Mouse (Mus musculus): ENCODE results near the gene Ddit4. TPM values are rescaled to one million over a fixed set of nuclear protein-coding genes. Genes with fewer than 3 reads are reported as not detected.

Ddit4 gene
- total and polyA plus RNA-seq, 3 experiments, result 39.5 to 136 (median 50.6) TPM

- Histone ChIP-seq H3K27me3 (replicated peaks) (no peaks in the 10 kb centered on the region), H3K79me2 (replicated peaks; ENCODE audit: control insufficient read depth, extremely low read depth, insufficient read depth, poor library complexity, severe bottlenecking) (no peaks in the 10 kb centered on the region), H3K4me1 (ENCODE audit: control insufficient read depth in 1 of 2, insufficient read depth in 2 of 2) (peaks cover 31 to 80% of the 10 kb centered on the region in 2 experiments), H3K4me2 (ENCODE audit: insufficient read depth, low read depth, poor library complexity, severe bottlenecking) (no peak overlapping the region), H3K9me3 (replicated peaks; ENCODE audit: low read length) (no peaks in the 10 kb centered on the region), H3K4me3 (replicated peaks in 1 of 3; ENCODE audit: low read depth in 2 of 3, low read length in 2 of 3, poor library complexity in 1 of 3) (no peak overlapping the region), H3K27ac (ENCODE audit: insufficient read depth, low read depth) (peak overlapping the region; percentile 37; the same call in 1 of the 2 replicates), H3K9ac (ENCODE audit: insufficient read depth, low read depth) (no peak overlapping the region), H3K36me3 (replicated peaks in 1 of 2; ENCODE audit: control insufficient read depth in 1 of 2, insufficient read depth in 1 of 2, low read length in 1 of 2) (peaks cover 11 to 29% of the 10 kb centered on the region in 2 experiments)
- in situ Hi-C loops (cut with MboI; ENCODE audit: low pct_ligation_motif_present, low pct_unique_long_range_greater_than_20kb, low sequenced_read_pairs) (loop anchor here (5.0 kb wide), 1 partner anchor 35 kb away; no protein-coding TSS in a partner anchor), dilution Hi-C loops (cut with MboI; ENCODE audit: extremely low pct_ligation_motif_present, extremely low pct_unique_long_range_greater_than_20kb, low sequenced_read_pairs) (no loop called here)
- TF ChIP-seq POLR2AphosphoS2 (IDR thresholded peaks at IDR 0.05; ENCODE audit: low read depth, low read length) (0 out of 2 replicates have a peak, but pooled peaks have one; percentile 38), ETS1 (conservative IDR thresholded peaks at IDR 0.05; ENCODE audit: low read depth, low read length) (no peak)
- no peak for DNase-seq (ENCODE audit: extremely low read depth)
These were observed 30.8 kb upstream of the Ddit4 start for GRCm38 (mm10) chr10:59982379-59982873.

GRCm38 (mm10) chr10:59981792-59982191 is 30.2 kb upstream of the Ddit4 start:
- no peak for DNase-seq (ENCODE audit: extremely low read depth)
- Histone ChIP-seq H3K79me2 (replicated peaks; ENCODE audit: control insufficient read depth, extremely low read depth, insufficient read depth, poor library complexity, severe bottlenecking) (no peaks in the 10 kb centered on the region), H3K4me2 (ENCODE audit: insufficient read depth, low read depth, poor library complexity, severe bottlenecking) (no peak overlapping the region), H3K36me3 (replicated peaks in 1 of 2; ENCODE audit: control insufficient read depth in 1 of 2, insufficient read depth in 1 of 2, low read length in 1 of 2) (peaks cover 7 to 22% of the 10 kb centered on the region in 2 experiments), H3K4me3 (replicated peaks in 1 of 3; ENCODE audit: low read depth in 2 of 3, low read length in 2 of 3, poor library complexity in 1 of 3) (no peak overlapping the region), H3K9me3 (replicated peaks; ENCODE audit: low read length) (no peaks in the 10 kb centered on the region), H3K27ac (ENCODE audit: insufficient read depth, low read depth) (no peak overlapping the region), H3K27me3 (replicated peaks) (no peaks in the 10 kb centered on the region), H3K9ac (ENCODE audit: insufficient read depth, low read depth) (no peak overlapping the region), H3K4me1 (ENCODE audit: control insufficient read depth in 1 of 2, insufficient read depth in 2 of 2) (peaks cover 31 to 85% of the 10 kb centered on the region in 2 experiments)
- dilution Hi-C loops (cut with MboI; ENCODE audit: extremely low pct_ligation_motif_present, extremely low pct_unique_long_range_greater_than_20kb, low sequenced_read_pairs), result no loop called here
- in situ Hi-C loops (cut with MboI; ENCODE audit: low pct_ligation_motif_present, low pct_unique_long_range_greater_than_20kb, low sequenced_read_pairs), result loop anchor here (5.0 kb wide), 1 partner anchor 34 kb away; no protein-coding TSS in a partner anchor
- TF ChIP-seq JUND (conservative IDR thresholded peaks at IDR 0.05; ENCODE audit: low read depth, low read length) (no peak), ZC3H11A (IDR thresholded peaks at IDR 0.05; ENCODE audit: low read depth, low read length) (no peak), RCOR1 (conservative IDR thresholded peaks at IDR 0.05; ENCODE audit: low read depth, low read length) (no peak), GABPA (IDR thresholded peaks at IDR 0.05; ENCODE audit: insufficient replicate concordance, low read depth, low read length) (no peak), MXI1 (IDR thresholded peaks at IDR 0.05; ENCODE audit: low read depth, low read length) (no peak), NRF1 (IDR thresholded peaks at IDR 0.05; ENCODE audit: low read depth, low read length) (no peak)

- H3K27me3 ChIP-seq (replicated peaks), result no peaks in the 10 kb centered on the region
- peaks cover 31 to 87% of the 10 kb centered on the region in 2 experiments for H3K4me1 ChIP-seq (ENCODE audit: control insufficient read depth in 1 of 2, insufficient read depth in 2 of 2)
- no peak for DNase-seq (ENCODE audit: extremely low read depth)
- in situ Hi-C loops (cut with MboI; ENCODE audit: low pct_ligation_motif_present, low pct_unique_long_range_greater_than_20kb, low sequenced_read_pairs) (loop anchor here (5.0 kb wide), 1 partner anchor 34 kb away; no protein-coding TSS in a partner anchor), dilution Hi-C loops (cut with MboI; ENCODE audit: extremely low pct_ligation_motif_present, extremely low pct_unique_long_range_greater_than_20kb, low sequenced_read_pairs) (no loop called here)
- H3K4me3 ChIP-seq (replicated peaks in 1 of 3; ENCODE audit: low read depth in 2 of 3, low read length in 2 of 3, poor library complexity in 1 of 3), result no peak overlapping the region
- H3K79me2 ChIP-seq (replicated peaks; ENCODE audit: control insufficient read depth, extremely low read depth, insufficient read depth, poor library complexity, severe bottlenecking), result no peaks in the 10 kb centered on the region
- TF ChIP-seq SMC3 (IDR thresholded peaks at IDR 0.05; ENCODE audit: low read depth, low read length) (no peak), E2F4 (IDR thresholded peaks at IDR 0.05; ENCODE audit: insufficient replicate concordance, low read depth, low read length) (no peak), GABPA (IDR thresholded peaks at IDR 0.05; ENCODE audit: insufficient replicate concordance, low read depth, low read length) (no peak), ZC3H11A (IDR thresholded peaks at IDR 0.05; ENCODE audit: low read depth, low read length) (no peak), BHLHE40 (IDR thresholded peaks at IDR 0.05; ENCODE audit: low read depth, low read length) (no peak), RAD21 (IDR thresholded peaks at IDR 0.05; ENCODE audit: low read depth, low read length) (no peak), ZNF384 (IDR thresholded peaks at IDR 0.05; ENCODE audit: low read depth, low read length) (no peak), ZMIZ1 (IDR thresholded peaks at IDR 0.05; ENCODE audit: low read depth, low read length) (no peak), EP300 (IDR thresholded peaks at IDR 0.05; ENCODE audit: low read length) (no peak), ELF1 (IDR thresholded peaks at IDR 0.05; ENCODE audit: low read depth, low read length) (no peak), KAT2A (IDR thresholded peaks at IDR 0.05; ENCODE audit: insufficient replicate concordance, low read length) (no peak)
- peak overlapping the region; percentile 89 for H3K27ac ChIP-seq (ENCODE audit: insufficient read depth, low read depth)
- no peak overlapping the region for H3K9ac ChIP-seq (ENCODE audit: insufficient read depth, low read depth)
- no peaks in the 10 kb centered on the region for H3K9me3 ChIP-seq (replicated peaks; ENCODE audit: low read length)
- peak overlapping the region; percentile 14; the same call in 1 of the 2 replicates for H3K4me2 ChIP-seq (ENCODE audit: insufficient read depth, low read depth, poor library complexity, severe bottlenecking)
- H3K36me3 ChIP-seq (replicated peaks in 1 of 2; ENCODE audit: control insufficient read depth in 1 of 2, insufficient read depth in 1 of 2, low read length in 1 of 2), result peaks cover 7 to 19% of the 10 kb centered on the region in 2 experiments
These were observed 29.7 kb upstream of the Ddit4 start for GRCm38 (mm10) chr10:59981336-59981735.
